Mouse (Mus musculus): ENCODE results near the gene Atp2a1.

- TF ChIP-seq CTCF (conservative IDR thresholded peaks at IDR 0.05; ENCODE audit: insufficient read depth, insufficient read length, low read depth, low read length) (no peak), POLR2A (IDR thresholded peaks at IDR 0.05; ENCODE audit: low read depth, low read length) (no peak)
Measured at GRCm38 (mm10) chr7:126496475-126496874, 33.6 kb upstream of the Atp2a1 start.

Measured in kidney, adult 2 months (tissue).